Mouse (Mus musculus) G1E (cell line): Measurements from ENCODE around the gene Hpf1. TPM values are rescaled to one million over a fixed set of nuclear protein-coding genes. Genes with fewer than 3 reads are reported as not detected.

Source experiments
- ATAC-seq: 2 replicates; pipeline ENCODE4 v1.8.0; 2016; ENCODE audit warnings: mild to moderate bottlenecking; ENCODE audit not compliant: insufficient number of reproducible peaks, poor library complexity, low FRiP score, severe bottlenecking; ENCODE audit errors: extremely low read depth
- DNase-seq: peaks from one replicate; pipeline ENCODE4 v3.0.0; 2012; ENCODE audit warnings: low spot score
- H3K27me3 ChIP-seq: 2 replicates; pipeline ENCODE4 v1.6.1; 2012; ENCODE audit warnings: mild to moderate bottlenecking, low read length, inconsistent platforms; ENCODE audit not compliant: insufficient read depth
- H3K36me3 ChIP-seq: replicated peaks from 2 replicates; pipeline ENCODE3; 2012; ENCODE audit warnings: mild to moderate bottlenecking, inconsistent platforms
- H3K4me1 ChIP-seq: 2 replicates; pipeline ENCODE4 v1.6.1; 2012; ENCODE audit warnings: low read depth, low read length, inconsistent platforms, mixed read lengths; ENCODE audit not compliant: insufficient read depth
- H3K4me3 ChIP-seq: 2 replicates; pipeline ENCODE4 v1.5.1; 2012; ENCODE audit warnings: low read depth, mild to moderate bottlenecking, inconsistent platforms, low read length, moderate library complexity, mixed read lengths
- H3K9me3 ChIP-seq: replicated peaks from 2 replicates; pipeline ENCODE4 v1.6.1; 2012; ENCODE audit warnings: inconsistent platforms
- CTCF ChIP-seq: IDR thresholded peaks from 2 replicates; pipeline ENCODE4 v1.5.1; 2012; ENCODE audit warnings: low read depth, low read length, inconsistent platforms, mixed read lengths
- GATA1 ChIP-seq: IDR thresholded peaks from 2 replicates; pipeline ENCODE4 v1.6.1; 2012; ENCODE audit warnings: borderline replicate concordance, low read length, inconsistent platforms, mixed read lengths
- GATA2 ChIP-seq: IDR thresholded peaks from 2 replicates; pipeline ENCODE4 v1.6.1; 2012; ENCODE audit warnings: low read depth, low read length, inconsistent platforms, borderline replicate concordance
- POLR2AphosphoS5 ChIP-seq: IDR thresholded peaks from 2 replicates; pipeline ENCODE4 v1.6.1; 2012; ENCODE audit warnings: low read depth, low read length, inconsistent platforms; ENCODE audit not compliant: insufficient replicate concordance
- TAL1 ChIP-seq: conservative IDR thresholded peaks from 2 replicates; pipeline ENCODE4 v1.6.1; 2012; ENCODE audit warnings: low read depth, low read length, inconsistent platforms, mixed read lengths
- polyA plus RNA-seq: library from polyadenylated mRNA; stranded (reverse); fragments of >175 nt; gene quantifications from 2 replicates; pipeline ENCODE4 v1.2.3, GENCODE M21; 2012
- total RNA-seq, 2 experiments: library from RNA; stranded (forward) in 1 of 2; stranded (reverse) in 1 of 2; fragments of 200-1000 nt in 1 of 2; fragments of >200 nt in 1 of 2; fragmentation: Nextera tagmentation in 1 of 2; gene quantifications; 2 replicates each; pipeline ENCODE4 v1.2.3; 2014 to 2017

Hpf1 gene
- total and polyA plus RNA-seq, 3 experiments = 9.8 to 143 (median 125) TPM

DNA sequence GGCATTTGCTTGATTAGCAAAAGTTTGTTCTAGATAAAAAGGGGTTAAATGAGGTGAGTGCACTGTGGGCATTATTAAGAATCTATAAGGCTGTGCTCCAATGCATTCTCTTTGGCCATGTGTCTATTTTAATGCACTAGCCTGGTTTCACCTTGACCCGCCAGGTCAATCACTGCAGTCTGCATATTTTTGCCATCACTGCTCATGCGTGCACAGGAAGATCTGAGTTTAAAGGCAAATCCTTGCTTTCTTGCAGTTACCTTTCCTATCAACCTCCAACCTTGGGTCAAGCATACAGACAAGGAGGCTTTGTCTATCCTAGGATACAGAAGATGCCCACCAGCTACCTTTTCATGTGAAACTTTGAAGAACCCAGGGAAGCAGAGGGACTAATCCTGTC, 20.5 kb upstream of the Hpf1 start:
- TF ChIP-seq TAL1 (no peak), POLR2AphosphoS5 (no peak), GATA1 (no peak), GATA2 (no peak), CTCF (no peak)
- H3K36me3 ChIP-seq = no peaks in the 10 kb centered on the region
- H3K4me1 ChIP-seq = peaks cover 5% of the 10 kb centered on the region
- H3K27me3 ChIP-seq = peaks cover 28% of the 10 kb centered on the region
- H3K4me3 ChIP-seq = no peak overlapping the region
- ATAC-seq (no peak), DNase-seq (no peak)
- H3K9me3 ChIP-seq = no peaks in the 10 kb centered on the region

DNA sequence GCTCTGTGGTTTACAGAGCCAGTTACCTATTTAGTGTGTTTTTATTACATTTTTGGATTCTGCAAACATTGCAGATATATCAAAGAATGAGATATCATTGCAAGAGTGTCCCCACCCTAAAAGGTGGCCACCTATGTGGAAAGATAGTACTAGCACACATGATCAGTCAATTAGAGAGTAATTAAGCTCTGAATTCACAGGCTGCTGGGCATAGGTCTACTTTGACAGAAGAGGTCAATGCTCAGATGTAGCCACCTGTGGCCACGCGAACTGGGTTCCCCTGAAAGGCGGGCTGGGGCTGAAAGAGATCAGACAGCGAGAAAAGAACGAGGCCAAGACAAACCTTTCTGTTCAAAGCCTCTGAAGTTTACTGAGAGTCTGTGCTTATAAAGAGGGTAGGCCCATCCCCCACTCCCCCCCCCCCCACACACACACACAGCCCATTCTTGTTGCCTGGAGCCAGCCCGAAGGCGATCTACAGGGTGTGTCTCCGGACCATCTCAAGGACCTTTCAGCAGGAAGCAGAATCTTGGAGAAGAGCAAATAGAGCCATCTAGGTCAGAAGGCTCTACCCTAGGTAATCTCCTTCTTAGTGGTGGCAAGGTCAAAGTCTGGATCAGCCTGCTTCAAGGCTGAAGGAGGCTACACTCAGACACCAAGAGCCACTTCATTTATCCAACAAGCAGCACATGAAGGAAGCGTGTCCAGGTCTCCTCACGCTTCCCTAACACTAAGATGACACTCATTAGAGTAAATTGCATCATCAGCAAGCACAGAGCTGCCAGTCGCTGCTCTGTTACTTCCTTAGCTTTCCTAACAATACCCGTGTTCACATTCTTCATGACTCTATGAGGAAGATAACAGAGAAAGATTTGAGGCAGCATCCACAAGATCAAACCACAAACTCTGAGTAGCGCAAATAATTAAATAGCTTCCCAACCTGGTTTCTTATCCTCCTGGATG, 19.7 kb upstream of the Hpf1 start:
- Histone ChIP-seq H3K27me3 (peaks cover 28% of the 10 kb centered on the region), H3K4me3 (no peak overlapping the region), H3K4me1 (peaks cover 5% of the 10 kb centered on the region), H3K36me3 (no peaks in the 10 kb centered on the region), H3K9me3 (no peaks in the 10 kb centered on the region)
- ATAC-seq (no peak), DNase-seq (no peak)
- no peak for TF ChIP-seq TAL1
- TF ChIP-seq CTCF = no peak
- no peak for TF ChIP-seq GATA1
- TF ChIP-seq GATA2 = no peak
- no peak for TF ChIP-seq POLR2AphosphoS5

DNA sequence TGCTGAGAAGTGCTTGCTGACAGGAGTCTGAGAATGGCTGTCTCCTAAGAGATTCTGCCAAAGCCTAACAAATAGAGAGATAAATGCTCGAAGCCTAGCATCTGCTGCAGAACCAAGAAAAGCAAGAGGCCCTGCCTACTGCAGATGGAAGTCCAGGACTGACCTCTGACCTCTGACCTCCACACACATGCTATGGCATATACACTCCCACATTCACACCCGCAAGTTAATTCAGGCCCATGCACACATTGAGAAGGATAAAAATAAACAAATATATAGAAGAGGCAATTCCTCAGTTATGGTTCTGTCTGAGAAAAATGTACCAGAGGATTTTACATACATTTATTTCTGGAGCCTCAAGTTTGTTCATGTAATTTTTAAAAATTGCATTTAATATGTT, 11.6 kb upstream of the Hpf1 start:
- Histone ChIP-seq H3K4me3 (no peak overlapping the region), H3K9me3 (no peaks in the 10 kb centered on the region), H3K27me3 (peaks cover 10% of the 10 kb centered on the region), H3K4me1 (peaks cover 13% of the 10 kb centered on the region), H3K36me3 (no peaks in the 10 kb centered on the region)
- TF ChIP-seq POLR2AphosphoS5 = no peak
- ATAC-seq (no peak), DNase-seq (no peak)

DNA sequence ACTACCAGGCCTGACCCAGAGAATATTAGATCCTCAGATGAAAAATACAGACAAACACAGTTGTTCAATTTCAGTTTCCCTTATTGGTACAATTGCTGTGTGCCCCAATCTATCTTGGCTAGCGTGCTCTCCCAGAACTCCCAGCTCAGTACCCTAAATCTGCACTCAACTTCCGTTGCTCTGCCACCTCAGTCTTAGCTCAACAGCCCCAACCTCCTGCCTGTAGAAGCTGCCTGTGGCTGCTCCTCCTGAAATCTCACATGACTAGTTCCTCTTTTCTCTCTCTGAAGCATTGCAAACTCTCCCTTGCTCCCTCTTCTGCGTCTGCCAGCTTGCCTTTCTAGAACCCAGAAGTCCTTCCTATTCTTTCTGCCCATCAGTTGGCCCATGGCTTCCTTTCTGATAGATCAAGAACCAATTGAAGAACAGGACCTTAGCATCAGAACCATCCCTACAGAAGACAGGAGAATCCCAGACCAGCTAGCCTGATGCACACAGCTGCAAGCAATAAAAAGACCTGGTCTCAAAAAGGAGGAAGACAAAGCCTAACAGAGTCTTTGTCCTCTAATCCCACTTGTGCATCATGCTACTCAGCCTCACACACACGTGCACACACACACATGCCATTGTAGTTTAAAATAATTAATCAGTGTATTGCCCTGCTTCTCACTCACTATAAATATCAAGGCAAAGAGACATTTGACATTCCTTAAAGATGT, 6.6 kb upstream of the Hpf1 start:
- DNase-seq = peak; percentile 28
- no peaks in the 10 kb centered on the region for H3K36me3 ChIP-seq
- no peak overlapping the region for H3K4me3 ChIP-seq
- peak; percentile 87 for ATAC-seq
- H3K9me3 ChIP-seq = no peaks in the 10 kb centered on the region
- H3K4me1 ChIP-seq = peaks cover 25% of the 10 kb centered on the region
- 0 out of 2 replicates have a peak, but pooled peaks cover 4% of the 10 kb centered on the region for H3K27me3 ChIP-seq
- TF ChIP-seq POLR2AphosphoS5 (no peak), CTCF (no peak), GATA1 (no peak), GATA2 (no peak), TAL1 (no peak)

DNA sequence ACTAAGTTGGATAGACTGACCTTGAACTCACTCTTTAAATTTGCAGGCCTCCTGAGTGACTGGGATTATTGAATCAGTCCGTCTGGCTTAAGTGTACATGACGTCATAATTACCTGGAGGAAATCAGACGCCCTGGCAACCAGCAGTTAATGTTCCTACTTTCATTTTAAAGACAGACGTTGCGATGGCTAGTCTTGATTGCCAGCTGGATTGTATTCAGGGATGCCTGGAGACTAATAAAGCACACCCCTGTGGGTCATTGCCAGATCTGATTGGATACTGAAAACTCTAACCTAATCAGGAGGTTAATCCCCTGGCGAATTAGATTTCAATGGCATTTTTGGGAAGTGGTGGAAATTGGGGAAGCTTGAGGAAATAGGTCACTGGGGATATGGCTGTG, 3.5 kb upstream of the Hpf1 start:
- no peaks in the 10 kb centered on the region for H3K9me3 ChIP-seq
- H3K36me3 ChIP-seq = peaks cover 4% of the 10 kb centered on the region
- TF ChIP-seq TAL1 = no peak
- TF ChIP-seq GATA2 = no peak
- no peak for TF ChIP-seq GATA1
- TF ChIP-seq CTCF = no peak
- TF ChIP-seq POLR2AphosphoS5 = no peak
- no peak for DNase-seq
- no peak for ATAC-seq
- no peak overlapping the region for H3K4me3 ChIP-seq
- 0 out of 2 replicates have a peak, but pooled peaks cover 4% of the 10 kb centered on the region for H3K27me3 ChIP-seq
- peaks cover 39% of the 10 kb centered on the region for H3K4me1 ChIP-seq

DNA sequence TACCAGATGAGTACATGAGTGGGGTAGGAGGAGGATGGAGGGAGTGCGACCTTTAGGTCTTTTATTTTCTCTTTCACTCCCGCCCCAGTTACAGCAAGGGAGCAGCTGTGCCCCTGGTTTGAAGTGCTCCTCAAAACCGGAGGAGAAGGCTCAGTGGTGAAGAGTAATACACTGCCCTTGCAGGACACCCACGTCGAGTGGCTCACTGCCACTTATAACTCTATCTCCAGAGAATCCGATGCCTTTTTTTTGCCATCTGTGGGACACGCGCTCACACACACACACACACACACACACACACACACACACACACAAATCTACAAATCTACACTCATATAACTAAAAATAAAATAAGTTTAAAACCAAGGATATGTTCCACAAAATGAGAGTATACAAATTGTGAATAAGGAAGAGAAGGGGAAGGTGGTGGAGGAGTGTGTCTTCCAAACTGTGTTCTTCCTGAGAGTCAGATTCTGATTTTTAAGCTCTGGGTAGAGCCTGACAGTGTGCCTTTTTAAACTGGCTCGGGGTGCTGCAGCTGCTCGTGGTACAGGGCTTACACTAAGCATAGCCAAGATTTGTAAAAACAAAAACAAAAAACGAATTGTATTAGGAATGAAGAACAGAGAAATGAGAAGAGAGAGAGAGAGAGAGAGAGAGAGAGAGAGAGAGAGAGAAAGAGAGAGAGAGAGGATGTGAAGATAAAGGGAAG, 931 bp upstream of the Hpf1 start:
- TF ChIP-seq TAL1 (no peak), POLR2AphosphoS5 (no peak), GATA2 (no peak), CTCF (no peak), GATA1 (no peak)
- Histone ChIP-seq H3K27me3 (0 out of 2 replicates have a peak, but pooled peaks cover 4% of the 10 kb centered on the region), H3K4me3 (no peak overlapping the region), H3K9me3 (no peaks in the 10 kb centered on the region; the same call in 1 of the 2 replicates), H3K36me3 (peaks cover 29% of the 10 kb centered on the region), H3K4me1 (peaks cover 53% of the 10 kb centered on the region)
- ATAC-seq (no peak), DNase-seq (no peak)
